Mouse (Mus musculus): ENCODE measurements around the gene Cmtm4.
"Not testable (repeated sequence)": the region's sequence is repeated elsewhere in the genome, so short reads cannot be mapped to it uniquely, and the experiment has no call there.

GRCm38 (mm10) chr8:104312023-104312422, 83.6 kb downstream of the Cmtm4 start:
- TF ChIP-seq POLR2A (IDR thresholded peaks at IDR 0.05; ENCODE audit: control insufficient read depth, extremely low read depth, insufficient read depth, low read length, poor library complexity); CTCF (IDR thresholded peaks at IDR 0.05; ENCODE audit: borderline replicate concordance, control insufficient read depth, extremely low read depth, insufficient read depth, low read length, poor library complexity): not testable (repeated sequence)

Data from thymus, adult 2 months (tissue).